Mouse (Mus musculus) ZHBTc4 (cell line): ENCODE measurements around the gene Atp7b.

Experiments
- DNase-seq: peaks from one replicate; pipeline ENCODE4 v3.0.0-alpha.2; 2011; ENCODE audit warnings: low read depth, low spot score

Gene Atp7b

DNA sequence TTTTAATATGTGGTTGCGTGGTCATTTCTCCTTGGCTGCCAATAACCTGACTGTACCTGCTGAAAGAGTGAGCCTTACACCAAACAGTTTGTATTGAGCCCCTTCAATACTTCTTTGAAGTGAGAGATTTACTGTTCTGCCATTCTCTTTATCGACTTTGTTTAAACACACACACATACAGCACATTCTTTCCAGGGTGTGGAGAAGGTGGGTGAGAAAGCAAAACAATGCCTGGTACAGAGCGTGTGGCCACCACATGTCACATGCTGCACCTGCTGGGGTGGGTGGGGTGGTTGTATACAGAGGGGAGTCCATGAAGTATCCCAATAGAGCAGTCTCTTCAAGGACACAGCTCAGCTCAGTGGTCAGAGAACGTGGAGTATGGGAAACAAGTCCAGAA, 34.9 kb downstream of the Atp7b start:
- DNase-seq, result peak; percentile 10

DNA sequence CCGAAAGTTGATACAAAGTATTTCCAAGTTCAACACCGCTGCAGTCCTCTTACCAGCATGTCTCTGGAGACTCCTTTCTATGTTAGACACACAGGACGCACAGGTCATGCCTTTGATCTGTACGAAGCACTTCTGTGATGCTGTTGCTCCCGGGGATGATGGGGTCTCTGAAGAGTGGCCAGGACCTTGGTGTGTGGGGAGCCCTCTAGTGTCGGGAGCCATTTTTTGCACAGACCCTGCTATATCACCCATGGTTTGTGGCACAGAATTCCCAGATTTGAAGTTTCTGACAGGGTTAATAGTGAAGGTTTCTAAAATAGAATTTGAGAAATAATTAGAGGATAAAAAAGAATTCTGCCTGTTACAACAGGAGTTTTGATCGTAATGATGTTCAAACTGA, 37.9 kb downstream of the Atp7b start:
- no peak for DNase-seq

DNA sequence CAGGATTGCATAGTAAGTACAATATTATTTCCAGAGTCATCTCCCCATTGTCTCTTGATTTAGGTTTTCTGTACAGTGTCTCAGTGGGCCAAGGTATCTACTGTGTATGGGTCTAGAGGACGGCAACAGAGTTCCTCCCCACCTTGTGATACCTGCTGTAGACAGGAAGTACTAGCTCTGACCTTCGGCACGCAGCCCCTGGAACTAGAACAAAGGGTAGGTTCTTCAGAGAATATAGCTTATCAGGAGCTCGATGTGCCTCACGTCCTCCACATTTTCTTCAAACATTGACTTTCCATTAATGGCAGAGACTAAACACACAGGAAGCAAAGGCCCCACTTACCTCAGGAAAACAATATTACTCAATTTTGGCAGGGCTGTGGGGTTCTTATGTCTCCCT, 40.6 kb downstream of the Atp7b start:
- DNase-seq, result no peak

DNA sequence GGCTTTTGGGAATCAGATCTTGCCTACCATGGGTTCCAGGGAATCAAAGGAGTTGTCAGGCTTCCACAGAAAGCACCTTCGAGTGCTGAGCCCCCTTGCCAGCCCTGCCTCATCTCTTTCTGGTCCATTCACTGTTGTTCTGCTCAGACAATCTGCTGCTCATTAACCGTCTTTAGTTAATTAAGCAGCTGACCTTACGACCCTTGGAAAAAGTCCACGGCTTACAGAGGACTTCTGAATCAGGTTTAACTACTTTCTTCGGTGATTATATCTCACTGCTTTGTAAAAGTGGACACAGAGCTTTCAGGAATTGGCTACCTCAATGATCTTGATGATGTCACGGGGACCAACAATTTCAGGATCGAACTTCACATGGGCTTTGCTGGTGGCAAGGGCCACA, 42.4 kb downstream of the Atp7b start:
- no peak for DNase-seq

DNA sequence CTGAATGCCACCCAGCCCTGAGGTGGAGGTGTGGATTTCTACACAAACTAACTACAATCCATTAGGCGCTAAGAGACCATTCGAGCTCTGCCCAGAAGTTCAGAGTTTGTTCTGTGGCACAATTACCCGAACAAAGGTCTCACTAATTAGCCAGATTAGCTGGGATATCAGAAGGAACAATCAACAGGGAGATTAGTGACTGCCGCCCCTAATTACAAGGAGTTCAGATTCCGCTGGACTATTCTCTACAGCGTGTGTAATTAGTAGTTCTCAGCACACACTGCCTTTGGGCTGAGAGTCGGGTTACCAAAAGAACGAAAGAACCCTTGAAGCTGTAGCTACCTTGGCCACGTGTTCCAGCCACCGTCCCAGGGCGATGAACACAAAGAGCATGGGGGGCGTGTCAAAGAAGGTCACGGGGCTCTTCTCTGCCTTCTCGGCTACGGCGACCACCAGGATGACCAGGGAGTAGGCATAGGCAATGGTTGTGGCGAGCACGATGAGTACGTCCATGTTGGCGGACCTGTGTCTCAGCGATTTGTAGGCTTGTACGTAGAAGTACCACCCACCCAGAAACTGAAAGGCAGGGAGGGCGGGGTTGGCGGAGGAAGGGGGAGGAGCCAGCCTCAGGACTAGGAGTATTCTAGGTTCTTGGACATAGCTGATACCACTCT, 46.9 kb downstream of the Atp7b start:
- peak; percentile 44 for DNase-seq

DNA sequence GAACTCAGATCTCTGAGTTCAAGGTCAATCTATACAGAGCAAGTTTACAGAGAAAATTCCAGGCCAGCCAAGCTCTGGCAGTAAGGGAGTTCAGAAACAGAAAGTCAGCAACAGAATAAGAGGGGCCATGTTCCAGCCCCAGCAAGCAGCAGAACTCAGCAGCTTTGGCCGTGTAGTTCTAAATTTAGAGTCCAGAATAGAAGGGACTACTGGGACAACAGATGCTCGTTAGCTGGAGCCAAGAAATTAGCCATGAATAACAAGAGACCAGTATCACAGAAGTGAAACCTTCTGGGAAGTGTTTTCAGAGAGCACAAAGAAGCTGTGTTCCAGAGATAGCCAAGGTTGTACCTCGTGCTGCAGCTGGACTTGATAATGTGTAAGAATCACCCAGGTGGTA, 50.7 kb downstream of the Atp7b start:
- no peak for DNase-seq

DNA sequence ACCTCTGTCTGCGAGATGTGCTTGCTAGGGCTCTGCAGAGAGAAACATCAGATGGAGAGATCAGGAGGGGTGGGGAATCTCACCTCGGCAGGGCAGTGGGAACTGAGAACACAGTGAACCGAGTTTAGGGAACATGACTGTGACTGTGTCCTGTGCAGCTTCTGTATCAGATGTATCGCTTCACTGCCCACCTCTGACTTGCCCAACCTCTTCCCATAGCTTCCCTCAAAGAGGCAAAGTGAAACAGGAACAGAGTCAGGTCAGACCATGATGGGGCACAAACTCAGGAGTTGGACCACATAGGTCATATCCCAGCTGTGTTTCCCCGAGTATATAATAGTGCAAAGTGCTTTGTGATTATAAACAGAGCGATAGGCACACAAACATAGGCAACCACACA, 53.7 kb downstream of the Atp7b start:
- no peak for DNase-seq

DNA sequence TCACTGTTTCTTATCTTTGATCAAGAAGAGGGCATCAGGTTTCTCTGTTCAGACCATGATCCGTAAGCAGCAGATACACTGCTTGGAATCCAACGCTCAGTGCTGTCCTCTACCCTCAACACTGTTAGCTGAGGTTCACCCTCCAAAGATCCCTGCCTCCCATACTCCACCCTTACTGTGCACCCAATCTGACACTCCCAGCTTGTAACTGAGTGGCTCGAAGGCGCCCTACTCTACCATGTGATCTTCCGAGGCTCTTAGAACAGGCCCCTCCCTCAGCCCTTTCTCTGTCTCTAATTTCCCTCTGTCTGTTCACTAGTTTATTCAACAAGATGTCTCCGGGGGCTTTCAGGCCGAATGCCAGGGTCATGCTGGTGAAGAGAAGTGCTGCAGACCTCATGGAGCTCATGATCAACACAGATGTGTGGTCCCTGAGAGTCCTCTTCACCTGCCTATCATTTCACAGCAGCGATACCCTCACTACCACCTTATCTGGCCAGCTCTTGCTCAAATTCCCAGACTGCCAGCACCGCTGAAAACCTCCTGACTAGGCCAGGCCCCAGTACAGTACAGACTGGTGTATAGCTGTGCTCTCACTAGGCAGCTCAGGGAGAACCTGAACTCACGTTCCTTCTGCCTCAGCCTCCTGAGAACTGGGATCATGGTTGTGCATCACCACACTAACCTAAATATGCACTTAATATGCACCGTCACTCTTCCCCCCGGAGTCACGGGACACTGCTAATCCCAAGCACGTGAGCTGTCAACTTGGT, 55.2 kb downstream of the Atp7b start:
- DNase-seq, result peak; percentile 28

DNA sequence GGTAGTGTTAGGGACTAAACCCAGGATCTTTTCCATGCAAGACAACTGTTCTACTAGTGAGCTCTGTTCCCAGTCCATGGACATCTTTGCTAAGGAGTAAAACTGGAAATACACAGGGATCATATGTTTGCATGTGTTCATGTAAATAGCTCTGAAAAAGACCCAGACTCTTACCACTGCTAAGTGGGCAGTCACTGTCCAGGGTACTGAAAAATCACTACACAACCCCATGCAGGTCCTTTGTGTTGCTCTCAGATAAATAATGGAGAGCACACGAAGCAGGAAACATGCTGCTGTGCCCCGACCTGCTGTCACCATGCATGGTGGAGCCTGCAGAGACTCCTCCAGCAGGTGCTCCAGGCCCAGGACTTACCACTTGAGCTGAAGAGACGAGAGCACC, 64.9 kb downstream of the Atp7b start:
- peak; percentile 49 for DNase-seq

DNA sequence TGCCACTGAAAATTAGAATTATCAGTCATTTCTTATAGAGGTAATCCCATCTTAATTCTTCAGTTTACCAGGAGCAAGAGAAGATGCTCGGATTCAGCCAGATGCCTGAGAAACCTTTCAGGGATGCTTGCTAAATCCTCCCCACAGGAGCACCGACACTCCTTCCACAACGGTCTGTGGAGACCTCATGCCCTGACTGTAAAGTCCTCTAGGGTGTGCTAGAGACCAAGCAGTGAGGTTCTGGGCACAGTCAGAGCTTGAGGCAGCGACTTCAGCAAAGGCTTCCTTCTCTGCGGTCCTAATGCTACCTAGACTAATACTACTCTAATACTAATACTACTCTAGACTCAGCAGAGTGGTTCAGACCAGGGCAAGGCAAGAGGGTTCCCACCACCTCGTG, 67.9 kb downstream of the Atp7b start:
- peak; percentile 73 for DNase-seq

DNA sequence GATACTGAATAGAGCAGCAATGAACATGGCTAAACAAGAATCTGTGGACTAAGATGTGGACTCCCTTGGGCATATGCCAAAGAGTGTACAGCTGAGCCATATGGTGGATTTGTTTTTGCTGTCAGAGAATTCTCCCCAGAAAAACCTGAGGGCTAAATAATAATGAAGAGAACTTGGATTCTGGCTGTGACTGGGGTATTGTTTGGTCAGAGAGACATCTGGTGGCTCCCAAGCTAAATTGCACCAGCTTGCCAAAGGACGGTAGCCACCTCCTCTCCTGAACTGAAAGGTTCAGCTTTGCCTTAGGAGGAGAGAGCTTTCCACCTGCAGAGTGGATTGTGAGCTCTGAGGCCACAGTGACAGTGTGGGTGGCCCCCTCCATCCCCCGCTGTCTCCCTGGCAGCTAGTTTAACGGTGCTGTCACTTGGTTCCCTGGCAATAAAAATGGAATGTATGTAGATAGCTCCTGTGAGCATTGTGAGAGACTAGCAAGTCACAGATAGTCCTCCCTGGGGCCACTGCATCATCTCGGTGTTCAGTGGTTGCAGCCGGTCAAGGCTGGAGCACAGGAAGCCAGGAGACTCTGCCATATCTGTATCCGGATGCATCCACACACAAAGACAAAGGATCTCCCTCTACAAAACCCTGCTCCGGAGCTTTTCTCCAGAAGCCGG, 78.3 kb downstream of the Atp7b start:
- DNase-seq, result peak; percentile 67

DNA sequence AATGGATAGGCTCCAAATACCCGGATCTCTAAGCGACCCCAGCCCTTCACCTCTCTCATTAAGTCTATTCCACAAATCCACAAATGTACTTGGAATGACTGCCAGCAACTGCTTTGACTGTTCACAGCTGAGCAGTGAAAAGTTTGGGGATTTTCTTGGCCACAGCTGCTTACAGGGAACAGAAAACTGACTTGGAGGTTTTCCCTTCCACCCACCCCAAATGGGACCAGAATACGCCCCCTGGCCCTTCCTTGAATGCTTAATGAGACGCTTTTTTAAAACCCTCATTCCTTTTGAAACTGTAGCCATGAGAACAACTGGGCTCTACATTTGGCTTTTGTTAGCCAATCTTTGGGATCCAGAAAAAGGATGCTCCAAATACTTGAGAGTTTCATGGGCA, 81.9 kb downstream of the Atp7b start:
- no peak for DNase-seq

DNA sequence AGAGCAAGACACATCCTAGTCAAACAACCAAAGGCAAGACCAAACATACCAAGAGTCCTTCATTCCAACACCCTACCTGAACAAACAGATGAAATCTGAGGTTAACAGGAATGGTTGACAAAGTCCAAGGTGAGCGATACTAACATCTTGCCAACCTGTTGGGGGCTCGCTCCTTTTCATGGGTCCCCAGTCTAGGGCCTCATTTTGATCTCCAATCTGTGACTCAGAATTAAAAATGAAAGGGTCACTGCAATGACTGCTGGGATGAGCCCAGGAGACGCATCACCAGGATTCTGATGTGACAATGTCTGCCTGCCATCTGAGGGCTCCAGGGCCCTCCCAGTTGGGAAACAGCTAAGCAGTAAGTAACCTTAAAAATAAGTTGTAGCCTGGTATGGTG, 90.6 kb downstream of the Atp7b start, which contains the start of gene Ccdc70:
Gene Ccdc70 (plus strand): TSS at position 301 of the 400 bp plus-strand sequence.
- no peak for DNase-seq

DNA sequence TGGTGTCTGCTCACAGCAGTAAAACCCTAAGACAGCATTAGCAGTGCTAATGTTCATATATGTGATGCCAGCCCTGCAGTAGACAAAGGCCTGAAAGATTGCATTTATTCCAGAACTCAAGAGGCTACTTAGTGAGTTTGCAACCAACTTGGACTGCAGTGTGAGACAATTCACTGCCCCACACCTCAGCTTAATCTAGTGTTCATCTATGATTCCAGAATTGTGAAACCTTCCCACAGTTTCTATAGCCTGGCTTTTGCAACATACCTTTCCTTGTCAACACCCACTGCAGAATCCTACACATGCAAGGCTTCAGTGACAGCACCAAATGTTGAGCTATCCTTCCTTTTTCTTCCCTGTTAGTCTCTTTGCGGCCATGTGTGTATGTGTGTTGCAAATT, 93.5 kb downstream of the Atp7b start:
- DNase-seq, result no peak

DNA sequence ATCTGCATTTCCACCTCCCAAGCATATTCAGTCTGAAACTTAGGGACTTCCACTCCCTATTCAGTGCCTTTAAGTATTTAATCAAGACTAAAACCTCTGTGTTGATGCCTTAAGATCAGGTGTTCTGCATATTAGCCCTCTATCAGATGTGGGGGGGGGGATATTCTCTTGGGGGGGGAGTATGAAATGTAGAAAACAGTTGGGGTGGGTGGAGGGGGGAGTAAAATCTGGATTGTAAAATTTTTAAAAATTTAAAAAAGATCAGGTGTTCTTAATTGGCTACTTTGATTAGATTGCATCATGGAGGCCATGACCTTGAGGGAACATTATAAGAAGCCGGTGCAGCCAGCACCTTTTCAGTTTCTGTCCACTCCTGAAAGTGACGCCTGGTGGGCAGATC, 101.7 kb downstream of the Atp7b start, which contains the start of gene Fam90a1a:
Gene Fam90a1a (plus strand): TSS at position 301 of the 400 bp plus-strand sequence.
- no peak for DNase-seq

DNA sequence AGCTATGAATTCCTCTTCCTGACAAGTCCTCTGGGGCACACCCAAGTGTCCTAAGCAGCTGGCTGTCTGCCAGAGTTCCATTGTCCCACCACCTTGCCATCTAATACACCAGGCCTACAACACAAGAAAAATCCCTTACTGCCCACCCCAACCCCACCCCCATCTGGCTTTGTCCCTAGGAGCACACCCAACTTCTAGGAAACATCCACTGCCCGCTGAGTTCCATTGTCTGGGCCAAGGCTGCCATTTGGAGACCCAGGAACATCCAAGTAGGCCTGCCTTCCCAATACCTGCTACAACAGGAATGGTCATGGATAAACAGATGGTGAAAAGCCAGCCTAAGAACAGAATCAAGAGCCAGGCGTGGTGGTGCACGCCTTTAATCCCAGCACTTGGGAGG, 103.8 kb downstream of the Atp7b start:
- peak; percentile 91 for DNase-seq

DNA sequence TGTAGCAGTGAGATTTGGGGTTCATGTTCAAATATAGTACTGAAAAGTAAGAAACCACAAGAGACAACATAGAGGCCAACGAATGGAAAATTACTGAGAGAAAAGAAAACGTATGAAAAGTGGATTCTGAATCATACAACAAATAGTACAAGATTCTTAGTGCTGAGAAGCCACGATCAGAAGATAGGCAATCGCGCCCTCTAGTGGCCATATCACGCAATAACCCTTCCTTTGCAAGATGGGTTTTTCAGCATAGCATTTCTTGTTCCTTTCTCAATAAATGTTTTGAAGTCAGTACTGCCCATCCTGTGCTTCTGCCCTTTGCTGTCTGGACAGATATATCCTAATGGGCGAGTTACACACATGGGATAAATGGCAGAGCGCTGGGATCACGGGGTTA, 104.8 kb downstream of the Atp7b start:
- DNase-seq, result peak; percentile 73

DNA sequence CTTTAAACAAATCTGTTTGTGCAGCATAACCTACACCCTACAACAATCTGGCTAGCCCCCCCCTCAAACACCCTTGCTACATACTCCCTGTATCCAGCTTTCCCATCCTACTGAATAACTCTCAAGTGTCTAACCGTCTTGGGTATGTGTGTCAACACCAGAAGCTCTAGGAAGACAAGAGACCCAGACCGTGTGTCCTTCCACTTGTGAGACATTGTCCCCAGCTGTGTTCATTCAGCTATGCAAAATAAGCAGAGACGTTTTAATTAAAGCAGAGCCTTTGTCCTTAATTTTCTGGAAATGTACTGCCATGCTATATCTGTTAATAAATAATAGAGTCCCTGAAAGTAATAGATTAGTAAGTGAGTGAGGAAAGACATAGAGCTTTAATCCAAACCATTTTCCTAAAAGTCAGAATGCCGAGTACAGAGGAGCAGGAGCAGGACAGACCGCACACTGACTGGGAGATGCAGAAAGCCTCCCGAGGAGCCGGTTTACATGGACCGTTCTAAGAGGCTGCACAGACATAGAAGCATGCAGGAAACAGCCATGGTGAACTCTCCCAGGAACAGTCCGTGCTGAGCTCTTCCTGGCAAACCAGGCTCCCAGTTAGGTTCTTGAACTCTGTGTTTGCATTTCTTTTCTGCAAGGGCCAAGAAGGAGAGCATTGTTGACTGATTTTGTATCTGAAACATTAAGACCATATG, 112.6 kb downstream of the Atp7b start:
- no peak for DNase-seq

DNA sequence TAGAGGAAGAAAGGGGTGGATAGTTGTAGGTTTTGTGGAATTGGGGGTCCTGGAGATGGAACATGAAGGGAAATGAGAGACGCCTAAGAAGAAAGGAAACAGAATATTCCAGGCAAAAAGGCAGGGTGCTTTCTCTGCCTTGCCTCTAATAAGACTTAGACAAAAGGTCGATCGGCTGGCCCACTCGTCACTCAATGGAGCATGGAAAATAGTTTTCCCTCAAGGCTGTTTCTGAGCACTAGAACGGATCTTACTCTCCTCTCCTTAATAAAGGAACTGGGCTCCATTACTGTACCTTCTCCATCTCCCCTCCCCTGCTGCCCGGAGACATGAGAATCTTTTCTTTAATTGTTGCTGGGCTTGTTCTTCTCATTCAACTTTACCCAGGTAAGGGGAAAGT, 113.6 kb downstream of the Atp7b start, which contains the start of gene Defb13:
Gene Defb13 (plus strand): TSS at position 301 of the 400 bp plus-strand sequence.
- DNase-seq, result no peak
